Mouse (Mus musculus) embryonic facial prominence, embryonic 14.5 days (tissue): ENCODE results near the gene Polr2l. TPM values are rescaled to one million over a fixed set of nuclear protein-coding genes. Genes with fewer than 3 reads are reported as not detected.

ENCODE experiments used
- ATAC-seq: fragments of 200-750 bp; cut with Nextera tagmentation; 2 replicates; pipeline ENCODE4 v1.8.0; 2017; ENCODE audit warnings: low read depth, moderate number of reproducible peaks, moderate TSS enrichment
- DNase-seq: peaks from one replicate; pipeline ENCODE4 v3.0.0-alpha.2; 2015; ENCODE audit warnings: low spot score
- H3K27ac ChIP-seq: fragments of 300-500 bp; sonication (generic); replicated peaks from 2 replicates; pipeline ENCODE4 v1.5.1; 2014; ENCODE audit warnings: low read depth, mild to moderate bottlenecking, low read length, moderate library complexity
- H3K27me3 ChIP-seq: fragments of 300-500 bp; sonication (generic); replicated peaks from 2 replicates; pipeline ENCODE4 v1.6.1; 2014; ENCODE audit warnings: low read length; ENCODE audit not compliant: control insufficient read depth, insufficient read depth
- H3K36me3 ChIP-seq: fragments of 300-500 bp; sonication (generic); 2 replicates; pipeline ENCODE4 v1.6.1; 2014; ENCODE audit warnings: low read length, mixed read lengths; ENCODE audit not compliant: control insufficient read depth, insufficient read depth
- H3K4me1 ChIP-seq: fragments of 300-500 bp; sonication (generic); 2 replicates; pipeline ENCODE4 v1.6.1; 2014; ENCODE audit warnings: antibody characterized with exemption, low read length; ENCODE audit not compliant: control insufficient read depth, insufficient read depth
- H3K4me2 ChIP-seq: fragments of 300-500 bp; sonication (generic); 2 replicates; pipeline ENCODE4 v1.6.1; 2014; ENCODE audit warnings: low read depth, mild to moderate bottlenecking, low read length, moderate library complexity, mixed read lengths
- H3K4me3 ChIP-seq: fragments of 300-500 bp; sonication (generic); 2 replicates; pipeline ENCODE4 v1.5.1; 2014; ENCODE audit warnings: low read depth, mild to moderate bottlenecking, low read length
- H3K9ac ChIP-seq: fragments of 300-500 bp; sonication (generic); 2 replicates; pipeline ENCODE4 v1.6.1; 2014; ENCODE audit warnings: low read depth, mild to moderate bottlenecking, low read length, moderate library complexity, mixed read lengths
- H3K9me3 ChIP-seq: fragments of 300-500 bp; sonication (generic); 2 replicates; pipeline ENCODE4 v1.6.1; 2016; ENCODE audit warnings: low read length; ENCODE audit not compliant: control insufficient read depth
- WGBS: fragments of 180-500 bp; shearing (Covaris S2); extraction: QIAGEN DNeasy Blood & Tissue Kit; methylation state at CpG from one replicate; pipeline ENCODE4 v1.1.7; 2014; 5-methylcytosine and 5-hydroxymethylcytosine counted together
- polyA plus RNA-seq: library from polyadenylated mRNA; unstranded; fragments of >200 nt; fragmentation: Nextera tagmentation; extraction: Ambion mirVana; gene quantifications from 2 replicates; pipeline ENCODE4 v1.2.1, GENCODE M21; 2014

Gene Polr2l
- polyA plus RNA-seq, 1 experiment from 2014 or later: 65.2 TPM

DNA sequence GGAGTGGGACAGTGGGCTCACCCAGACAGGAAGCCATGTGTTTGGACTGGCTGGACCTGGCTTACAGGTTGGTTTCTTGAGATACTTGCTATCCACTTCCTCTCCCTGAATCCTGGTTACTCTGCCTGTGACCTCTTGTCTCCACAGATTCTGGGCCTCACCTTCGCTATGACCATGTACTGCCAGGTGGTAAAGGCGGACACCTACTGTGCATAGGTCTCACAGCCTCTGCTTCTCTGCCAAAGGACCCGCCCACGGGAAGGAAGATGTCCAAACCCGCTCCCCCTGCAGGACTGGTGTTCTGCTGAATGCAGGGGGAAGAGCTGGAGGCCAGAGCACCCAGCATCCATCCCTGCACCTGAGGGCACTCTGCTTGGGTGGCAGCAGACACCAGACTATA lies 17.8 kb upstream of the Polr2l start:
- H3K27me3 ChIP-seq: no peaks in the 10 kb centered on the region
- no peak overlapping the region for H3K9ac ChIP-seq
- peaks cover 39% of the 10 kb centered on the region; the same call in 1 of the 2 replicates for H3K36me3 ChIP-seq
- H3K27ac ChIP-seq: no peak overlapping the region
- H3K4me2 ChIP-seq: no peak overlapping the region
- H3K4me3 ChIP-seq: no peak overlapping the region
- WGBS: 85% methylated on average over 5 of the region's 5 CpGs
- no peaks in the 10 kb centered on the region for H3K9me3 ChIP-seq
- ATAC-seq: no peak
- no peak for DNase-seq
- no peaks in the 10 kb centered on the region for H3K4me1 ChIP-seq

DNA sequence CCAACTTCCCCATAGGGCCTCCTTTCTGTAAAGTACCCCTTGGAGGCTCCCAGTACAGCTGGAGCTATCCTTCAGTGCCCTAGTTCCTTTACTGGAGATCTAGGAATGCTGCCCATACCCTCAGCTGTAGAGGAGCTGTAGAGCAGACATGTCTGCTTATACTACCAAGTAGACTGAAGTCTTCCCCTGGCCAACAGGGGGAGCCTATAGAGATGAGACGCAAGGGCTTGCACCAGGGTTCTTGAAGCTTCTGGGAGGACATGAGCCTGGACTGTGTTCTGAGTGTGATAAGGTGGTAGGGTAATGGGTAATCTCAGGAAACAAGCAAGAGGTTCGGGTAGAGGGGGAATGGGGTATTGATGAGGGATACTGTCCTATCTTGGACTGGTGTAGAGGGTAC lies 16.2 kb upstream of the Polr2l start:
- WGBS: 81% methylated on average over 2 of the region's 2 CpGs
- H3K27me3 ChIP-seq: no peaks in the 10 kb centered on the region
- H3K36me3 ChIP-seq: peaks cover 36% of the 10 kb centered on the region; the same call in 1 of the 2 replicates
- no peaks in the 10 kb centered on the region for H3K9me3 ChIP-seq
- H3K9ac ChIP-seq: no peak overlapping the region
- no peak overlapping the region for H3K27ac ChIP-seq
- no peaks in the 10 kb centered on the region for H3K4me1 ChIP-seq
- H3K4me3 ChIP-seq: no peak overlapping the region
- ATAC-seq (no peak), DNase-seq (no peak)
- no peak overlapping the region for H3K4me2 ChIP-seq

DNA sequence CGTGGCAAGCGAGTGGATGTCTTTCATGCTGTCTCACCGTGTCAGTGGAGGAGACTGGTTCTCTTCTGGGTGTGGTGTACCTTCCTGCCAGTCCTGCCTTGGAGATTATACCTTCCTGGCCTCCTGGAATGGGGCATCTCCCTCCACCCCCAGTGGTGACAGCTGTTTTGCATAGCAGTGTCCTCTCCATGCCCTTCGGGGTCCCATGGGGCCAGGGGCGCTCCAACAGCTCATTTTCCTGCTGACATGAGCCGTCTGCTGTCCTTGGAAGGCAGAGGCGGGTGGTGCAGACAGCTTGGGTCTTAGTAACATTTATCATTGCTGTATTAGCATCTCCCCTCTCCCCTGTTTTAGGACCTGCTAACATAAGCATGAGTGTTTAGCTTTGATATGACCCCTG lies 12.2 kb upstream of the Polr2l start:
- H3K9ac ChIP-seq: no peak overlapping the region
- no peak overlapping the region for H3K4me2 ChIP-seq
- no peak overlapping the region for H3K4me3 ChIP-seq
- ATAC-seq (no peak), DNase-seq (no peak)
- no peaks in the 10 kb centered on the region for H3K9me3 ChIP-seq
- WGBS: 78% methylated on average over 7 of the region's 7 CpGs
- no peak overlapping the region for H3K27ac ChIP-seq
- peaks cover 14% of the 10 kb centered on the region; the same call in 1 of the 2 replicates for H3K36me3 ChIP-seq
- peaks cover 8% of the 10 kb centered on the region for H3K27me3 ChIP-seq
- H3K4me1 ChIP-seq: peaks cover 7% of the 10 kb centered on the region; the same call in 1 of the 2 replicates

DNA sequence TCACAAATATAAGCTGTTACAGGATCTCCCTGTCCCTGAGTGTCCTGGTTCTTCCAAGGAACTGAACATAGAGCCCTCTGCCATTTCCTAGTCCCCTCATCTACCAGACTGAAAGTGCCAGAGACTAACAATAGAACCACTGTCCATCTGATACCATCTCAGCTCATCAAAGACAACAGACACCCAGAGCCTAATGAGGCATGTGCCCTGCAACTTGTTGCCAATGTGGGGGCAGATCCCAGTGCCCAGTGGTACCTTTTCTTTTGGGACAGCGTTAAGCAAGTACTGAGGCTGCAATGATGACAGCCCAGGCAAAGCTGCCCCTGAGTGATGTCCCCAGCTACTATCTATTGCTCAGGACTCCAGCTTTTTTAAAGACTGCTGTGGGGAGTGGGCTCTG lies 11.3 kb upstream of the Polr2l start:
- Histone ChIP-seq H3K4me2 (no peak overlapping the region), H3K9me3 (no peaks in the 10 kb centered on the region), H3K4me1 (peaks cover 7% of the 10 kb centered on the region; the same call in 1 of the 2 replicates), H3K4me3 (no peak overlapping the region), H3K27me3 (peaks cover 14% of the 10 kb centered on the region), H3K9ac (no peak overlapping the region), H3K36me3 (0 out of 2 replicates have a peak, but pooled peaks cover 6% of the 10 kb centered on the region), H3K27ac (no peak overlapping the region)
- DNase-seq (no peak), ATAC-seq (no peak)
- 100% methylated on average over 1 of the region's 1 CpGs for WGBS

DNA sequence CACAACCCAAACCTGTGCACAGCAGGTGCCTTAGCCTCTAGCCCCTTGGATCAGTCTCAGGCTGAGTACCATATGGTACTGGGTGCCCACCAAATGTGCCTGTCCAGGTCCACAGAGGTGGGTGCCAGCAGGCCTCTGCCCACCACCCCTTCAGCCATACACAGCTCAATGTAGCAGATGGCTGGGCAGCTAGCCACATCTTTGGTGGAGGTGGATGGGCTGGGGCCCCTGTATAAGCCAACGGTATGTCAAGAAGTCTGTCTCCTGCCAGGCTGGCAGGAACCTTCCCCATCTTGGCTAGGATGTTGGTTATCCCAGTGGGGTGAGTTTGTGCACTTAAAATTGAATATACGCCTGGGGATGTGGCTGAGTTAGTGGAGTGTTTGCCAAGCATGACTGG lies 10.7 kb upstream of the Polr2l start:
- DNase-seq (no peak), ATAC-seq (no peak)
- H3K4me2 ChIP-seq: no peak overlapping the region
- no peak overlapping the region for H3K4me3 ChIP-seq
- H3K27me3 ChIP-seq: peaks cover 14% of the 10 kb centered on the region
- peaks cover 7% of the 10 kb centered on the region; the same call in 1 of the 2 replicates for H3K4me1 ChIP-seq
- no peaks in the 10 kb centered on the region for H3K9me3 ChIP-seq
- WGBS: 87% methylated on average over 2 of the region's 2 CpGs
- no peak overlapping the region for H3K9ac ChIP-seq
- no peak overlapping the region for H3K27ac ChIP-seq
- H3K36me3 ChIP-seq: 0 out of 2 replicates have a peak, but pooled peaks cover 3% of the 10 kb centered on the region

DNA sequence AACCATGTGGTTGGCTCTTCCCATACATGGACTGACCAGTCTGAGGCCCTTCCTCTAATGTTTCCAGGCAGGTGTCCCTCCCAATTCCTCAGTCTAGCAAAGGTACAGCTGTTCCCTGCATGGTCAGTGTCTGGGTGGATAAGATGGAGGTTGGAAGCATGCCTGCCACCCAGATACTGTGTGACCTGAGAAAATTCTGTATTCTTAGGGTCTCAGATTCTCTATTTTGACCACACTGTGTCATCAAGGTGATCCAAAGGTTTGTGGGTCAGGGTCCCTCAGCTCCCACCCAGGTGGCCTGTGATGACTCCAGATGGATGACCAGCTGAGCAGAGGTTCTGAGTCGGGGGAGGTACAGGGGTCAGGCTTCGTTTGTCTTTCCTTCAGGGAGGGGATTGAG lies 10.3 kb upstream of the Polr2l start:
- no peak for DNase-seq
- H3K27ac ChIP-seq: no peak overlapping the region
- H3K9ac ChIP-seq: no peak overlapping the region
- no peak overlapping the region for H3K4me2 ChIP-seq
- H3K36me3 ChIP-seq: no peaks in the 10 kb centered on the region
- peaks cover 7% of the 10 kb centered on the region; the same call in 1 of the 2 replicates for H3K4me1 ChIP-seq
- H3K4me3 ChIP-seq: no peak overlapping the region
- 81% methylated on average over 2 of the region's 2 CpGs for WGBS
- no peak for ATAC-seq
- H3K27me3 ChIP-seq: peaks cover 16% of the 10 kb centered on the region
- no peaks in the 10 kb centered on the region for H3K9me3 ChIP-seq

DNA sequence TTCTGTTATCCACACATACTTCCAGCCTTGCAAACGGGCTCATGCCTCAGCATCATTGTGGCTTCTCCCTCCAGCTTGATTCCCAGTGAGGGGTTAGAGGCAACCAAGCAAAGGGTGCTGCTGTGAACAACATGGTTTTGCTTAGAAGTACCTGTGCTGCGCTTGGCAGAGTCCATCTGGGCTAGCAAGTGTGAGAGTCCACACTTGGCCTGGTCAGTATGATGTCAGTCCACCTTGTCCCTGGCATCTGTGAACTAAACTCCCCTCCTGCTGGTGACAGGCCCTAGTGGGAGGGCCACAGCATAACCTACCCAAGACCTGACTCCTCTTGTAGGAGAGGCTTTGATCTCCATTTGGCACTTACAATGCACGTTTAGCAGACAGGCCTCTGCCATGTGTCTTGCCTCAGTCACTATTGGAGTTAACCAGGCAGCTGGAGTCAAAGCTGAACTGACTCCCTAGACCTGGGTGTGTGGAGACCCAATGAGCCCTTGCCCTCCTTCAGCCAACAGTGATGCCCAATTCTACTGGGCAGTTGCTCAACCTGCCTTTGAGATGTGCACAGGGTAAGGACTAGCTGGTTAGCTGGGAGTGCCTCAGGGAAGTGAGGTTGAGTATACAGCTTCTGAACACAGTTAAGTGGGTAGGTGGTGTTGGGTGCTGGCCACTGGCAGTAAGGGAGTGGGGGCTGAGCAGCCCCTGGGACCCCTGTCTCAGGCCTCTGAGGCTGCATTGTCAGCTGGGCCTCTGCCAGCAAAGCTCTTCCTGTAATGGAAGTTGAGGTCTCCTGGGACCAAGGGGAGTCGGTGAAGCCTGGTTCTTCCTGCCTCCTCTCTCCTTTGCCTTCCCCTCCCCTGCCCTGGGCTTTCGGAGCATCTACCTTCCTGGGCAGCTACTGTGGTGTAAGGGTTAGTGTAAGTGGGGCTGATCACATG lies 9.5 kb upstream of the Polr2l start:
- H3K27me3 ChIP-seq: peaks cover 19% of the 10 kb centered on the region
- DNase-seq: no peak
- no peak for ATAC-seq
- peaks cover 7% of the 10 kb centered on the region; the same call in 1 of the 2 replicates for H3K4me1 ChIP-seq
- H3K9me3 ChIP-seq: no peaks in the 10 kb centered on the region
- no peak overlapping the region for H3K4me3 ChIP-seq
- H3K27ac ChIP-seq: no peak overlapping the region
- no peaks in the 10 kb centered on the region for H3K36me3 ChIP-seq
- 76% methylated on average over 5 of the region's 5 CpGs for WGBS
- H3K4me2 ChIP-seq: no peak overlapping the region
- H3K9ac ChIP-seq: no peak overlapping the region

DNA sequence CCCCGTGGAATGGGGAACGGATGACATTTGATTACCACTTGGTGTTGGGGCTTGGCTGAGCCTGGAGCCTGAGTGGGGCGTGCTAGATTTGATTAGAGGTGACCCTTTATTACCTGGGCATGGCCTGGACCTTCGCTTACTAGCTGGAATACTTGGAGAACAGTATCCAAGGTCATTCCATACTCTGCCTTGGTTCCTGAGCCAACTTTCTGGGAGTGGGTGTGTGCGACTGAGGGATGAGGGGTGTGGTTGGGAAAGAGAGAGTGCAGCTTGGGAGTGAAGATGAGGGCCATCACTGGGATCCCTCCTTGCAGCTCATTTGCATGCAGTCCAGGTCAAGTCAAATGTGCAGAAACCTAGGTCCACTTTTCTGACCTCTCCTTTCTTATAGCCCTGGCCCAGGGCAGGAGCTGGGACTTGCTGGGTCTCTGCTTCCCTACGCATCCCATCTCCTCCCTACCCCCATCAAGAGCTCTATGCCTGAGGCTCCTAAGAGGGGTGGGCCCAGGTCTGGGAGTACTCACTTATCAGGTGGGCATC lies 8.3 kb upstream of the Polr2l start:
- H3K27me3 ChIP-seq: peaks cover 19% of the 10 kb centered on the region
- peaks cover 10% of the 10 kb centered on the region for H3K4me1 ChIP-seq
- no peak overlapping the region for H3K4me2 ChIP-seq
- no peak for DNase-seq
- no peak overlapping the region for H3K9ac ChIP-seq
- no peak for ATAC-seq
- no peaks in the 10 kb centered on the region for H3K36me3 ChIP-seq
- H3K9me3 ChIP-seq: no peaks in the 10 kb centered on the region
- no peak overlapping the region for H3K4me3 ChIP-seq
- no peak overlapping the region for H3K27ac ChIP-seq
- 74% methylated on average over 6 of the region's 6 CpGs for WGBS
